Mouse (Mus musculus) hindlimb bud, embryonic 11.5 days (tissue): Measurements from ENCODE around the gene Prr5l.

Experiments used
- DNase-seq: peaks from one replicate; pipeline ENCODE4 v3.0.0-alpha.2; 2012; ENCODE audit warnings: low read depth, low spot score; ENCODE audit errors: extremely low spot score

Gene Prr5l

DNA sequence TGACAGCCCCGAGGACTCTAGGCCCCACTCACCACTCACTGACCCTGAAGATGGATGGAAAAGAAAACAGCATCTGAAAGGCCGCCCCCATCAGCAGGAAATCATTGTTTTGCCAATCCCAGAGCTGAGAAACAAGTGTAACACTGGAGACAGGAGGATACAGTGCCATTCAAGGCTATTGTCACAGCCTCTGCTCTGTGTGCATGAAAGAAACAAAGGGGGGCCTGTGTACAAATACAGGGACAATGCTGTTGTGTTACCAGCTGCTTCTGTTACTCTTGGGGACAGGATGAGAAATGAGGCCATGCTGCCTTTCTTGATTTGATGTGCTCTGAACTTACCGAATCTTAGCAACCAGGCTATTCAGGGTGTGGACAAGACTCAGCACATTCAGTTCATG is at the start of gene Prr5l:
Gene Prr5l (minus strand): TSS at position 30 of the 400 bp plus-strand sequence.
- DNase-seq = no peak

DNA sequence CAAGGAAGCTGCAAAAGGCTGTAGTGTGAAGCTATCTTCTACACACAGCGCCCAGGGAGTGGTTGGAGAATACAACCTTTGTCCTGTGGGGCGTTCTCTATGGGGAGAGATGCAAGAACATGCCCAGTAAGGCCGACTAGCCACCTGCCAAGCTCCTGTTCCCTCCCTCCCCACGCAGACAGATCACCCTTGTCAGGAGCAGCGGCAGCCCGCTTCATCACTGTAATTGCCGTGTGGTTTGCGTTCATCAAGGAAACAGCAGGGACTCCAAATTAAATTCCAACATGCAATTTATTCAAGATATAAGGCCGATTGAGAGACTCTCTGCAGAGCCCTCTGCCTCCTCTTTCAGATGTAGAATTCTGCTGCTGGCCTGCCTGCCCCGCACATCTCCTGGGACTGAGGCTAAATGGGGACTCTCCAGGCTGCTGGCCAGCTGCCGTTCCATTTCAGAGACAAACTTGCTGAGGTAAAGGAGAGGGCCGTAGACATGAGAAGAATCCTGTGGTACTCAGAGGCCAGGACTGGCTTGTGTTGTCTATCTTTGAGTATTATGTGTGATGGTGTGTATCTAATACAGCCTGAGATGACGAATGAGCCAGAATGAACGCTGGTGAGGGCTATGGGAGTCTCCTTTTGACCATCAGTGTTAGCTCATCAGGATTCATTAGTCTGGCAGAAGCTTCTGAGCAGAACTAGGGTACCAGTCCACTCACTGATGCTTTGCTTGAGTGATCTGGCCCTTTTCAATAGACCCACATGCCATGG is 49.5 kb upstream of the Prr5l start:
- no peak for DNase-seq

DNA sequence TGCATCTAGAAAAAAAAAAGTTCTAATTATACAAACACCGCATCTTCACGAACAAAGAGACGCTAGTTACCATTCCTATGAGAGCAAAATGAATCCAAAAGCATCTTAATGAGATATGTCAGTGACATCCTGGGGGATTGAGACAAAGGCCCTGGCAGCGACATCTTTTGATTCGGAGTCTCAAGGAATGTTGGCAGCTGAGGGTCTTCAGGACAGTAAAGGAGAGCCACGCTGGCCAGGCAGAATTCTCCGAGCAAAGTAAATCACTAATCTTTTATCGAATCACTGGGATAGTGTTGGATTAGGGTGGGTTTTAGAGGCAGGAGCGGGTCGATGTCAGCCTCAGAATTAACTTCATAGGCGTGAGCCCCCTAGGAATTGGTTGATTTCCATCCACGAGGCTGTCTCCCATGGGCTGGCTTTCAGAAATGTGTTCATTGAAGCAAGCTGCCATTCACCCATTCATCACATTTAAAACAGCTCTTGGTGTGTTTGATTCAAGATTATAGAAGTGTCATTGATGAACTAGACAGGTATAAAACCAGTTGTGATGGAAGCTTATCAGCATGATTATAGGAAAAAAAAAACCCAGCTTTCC is 42.9 kb upstream of the Prr5l start:
- DNase-seq = no peak

DNA sequence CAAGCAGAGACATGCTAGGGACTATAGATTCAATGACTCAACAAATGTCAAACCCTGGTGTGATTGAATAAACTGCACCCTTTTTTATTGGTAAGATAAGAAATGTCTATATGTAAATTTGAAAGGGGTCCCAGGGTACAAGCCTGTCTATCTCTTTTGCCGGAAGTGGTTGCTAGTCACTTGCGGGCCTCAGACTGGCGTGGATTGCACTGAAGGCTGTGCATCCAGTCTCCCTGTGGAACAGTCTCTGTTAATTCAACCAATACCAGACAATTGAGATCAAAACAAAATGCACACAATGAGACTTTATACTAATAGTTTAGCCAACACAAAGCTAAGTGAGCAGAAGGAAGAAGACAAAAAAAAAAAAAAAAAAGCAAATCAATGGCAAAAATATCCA is 42.4 kb upstream of the Prr5l start:
- DNase-seq = no peak

DNA sequence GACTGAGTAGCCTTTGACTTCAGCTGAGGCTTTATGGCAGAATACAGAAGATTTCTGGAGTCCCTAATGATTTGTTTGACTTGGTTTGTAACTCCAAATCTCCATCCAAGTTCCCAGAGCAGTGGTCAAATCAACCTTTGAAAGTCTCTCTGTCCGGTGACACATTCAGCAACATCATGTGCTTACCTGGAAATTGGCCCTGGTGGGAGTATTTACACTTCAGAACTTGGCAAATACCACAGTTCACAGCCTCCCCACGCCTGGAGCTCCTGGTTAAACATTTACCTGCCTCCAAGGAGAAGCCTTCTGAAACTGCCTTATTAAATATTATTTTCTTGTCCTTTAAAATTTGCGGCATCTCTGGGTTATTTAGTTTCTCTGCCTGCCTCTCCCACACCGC is 40.4 kb upstream of the Prr5l start:
- no peak for DNase-seq

GRCm38 (mm10) chr2:101922302-101922701 is 39.5 kb upstream of the Prr5l start:
- no peak for DNase-seq

- no peak for DNase-seq
These were observed 37.3 kb upstream of the Prr5l start for GRCm38 (mm10) chr2:101920136-101920554.

DNA sequence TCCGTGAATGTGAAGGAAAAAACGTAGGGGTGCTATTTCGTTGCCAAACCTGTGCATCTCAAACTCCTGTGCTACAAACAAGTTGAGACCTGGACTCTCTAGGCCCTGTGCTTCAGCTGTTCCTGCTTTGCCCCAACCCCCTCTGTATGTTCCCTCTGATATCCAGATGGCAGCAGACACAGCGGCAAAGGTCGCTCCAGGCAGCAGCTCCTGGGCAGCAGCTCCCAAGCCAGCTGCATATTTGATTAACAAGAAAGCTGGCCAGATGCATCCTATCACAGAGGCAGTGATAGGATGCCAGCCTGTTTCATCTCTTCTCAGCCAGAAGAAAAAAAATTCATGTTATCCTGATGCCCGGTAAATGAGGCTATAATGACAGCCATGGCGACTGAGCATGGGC is 35.7 kb upstream of the Prr5l start:
- no peak for DNase-seq

GRCm38 (mm10) chr2:101909326-101910080 is 26.7 kb upstream of the Prr5l start:
- no peak for DNase-seq

- DNase-seq = no peak
These were observed 25.9 kb upstream of the Prr5l start for GRCm38 (mm10) chr2:101908773-101909172.

DNA sequence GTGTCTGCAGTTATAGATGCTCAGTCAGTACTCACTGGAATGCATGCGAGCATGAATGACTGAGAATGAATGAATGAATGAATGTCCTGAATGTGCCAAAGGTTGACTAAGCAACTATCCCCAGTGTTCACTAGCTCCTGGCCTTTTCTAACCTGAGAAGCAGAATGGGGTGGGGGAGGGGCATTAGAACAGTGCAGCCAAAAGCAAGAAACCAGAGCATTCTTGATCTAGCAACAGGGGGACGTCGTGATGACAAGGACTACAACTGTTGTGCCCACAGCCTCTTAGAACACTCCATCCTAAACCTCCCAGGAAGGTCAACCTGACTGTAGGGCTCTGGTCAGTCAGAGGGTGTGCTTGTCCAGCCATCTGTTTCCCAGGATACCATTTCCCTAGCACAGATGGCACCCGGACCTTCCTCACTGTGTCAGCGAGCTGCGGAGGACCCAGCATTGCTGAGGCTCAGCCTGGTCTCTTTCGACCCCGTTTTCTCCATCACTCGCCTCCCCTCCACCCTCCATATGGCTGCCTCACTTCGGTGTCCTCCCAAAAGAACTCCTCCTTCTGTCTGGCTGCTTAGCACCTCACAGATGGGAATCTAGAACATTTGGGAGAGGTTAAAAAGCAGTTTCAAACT is 24.7 kb upstream of the Prr5l start:
- no peak for DNase-seq

DNA sequence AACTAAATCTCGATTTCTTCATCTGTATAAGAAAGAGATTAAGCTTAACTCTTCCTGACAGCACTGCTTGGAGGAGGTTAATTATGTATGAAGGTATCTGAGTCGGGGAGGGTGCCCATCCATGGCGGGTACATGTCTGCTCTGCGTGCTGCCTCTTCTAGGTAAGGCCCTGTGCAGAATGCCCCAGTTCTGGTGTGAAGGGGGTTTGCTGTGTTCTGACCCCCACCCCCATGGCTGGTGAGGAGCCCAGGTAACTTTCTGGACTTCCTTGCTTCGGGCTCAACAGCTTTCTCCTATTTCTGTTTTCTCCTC is 23.5 kb upstream of the Prr5l start:
- no peak for DNase-seq

GRCm38 (mm10) chr2:101905534-101906378 is 22.9 kb upstream of the Prr5l start:
- peak; percentile 92 for DNase-seq

DNA sequence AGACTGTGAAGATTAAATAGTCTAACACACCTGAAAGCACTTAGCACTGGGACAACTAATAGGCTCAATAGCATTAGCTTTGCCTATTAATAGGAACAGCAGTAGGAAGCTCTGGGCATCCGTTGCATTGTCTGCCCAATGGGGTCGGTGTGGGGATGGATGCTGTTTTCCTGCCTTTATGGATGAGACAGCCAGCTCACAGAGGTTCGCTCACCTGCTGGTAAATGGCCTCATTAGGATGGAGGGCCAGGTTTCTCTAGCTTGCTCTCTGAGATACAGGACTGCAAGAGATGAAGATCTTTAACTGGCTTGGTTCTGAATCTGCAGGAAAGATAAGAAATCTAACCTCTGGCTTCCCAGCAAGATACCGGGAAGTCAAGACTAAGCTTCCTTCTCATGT is 19.4 kb upstream of the Prr5l start:
- DNase-seq = no peak

DNA sequence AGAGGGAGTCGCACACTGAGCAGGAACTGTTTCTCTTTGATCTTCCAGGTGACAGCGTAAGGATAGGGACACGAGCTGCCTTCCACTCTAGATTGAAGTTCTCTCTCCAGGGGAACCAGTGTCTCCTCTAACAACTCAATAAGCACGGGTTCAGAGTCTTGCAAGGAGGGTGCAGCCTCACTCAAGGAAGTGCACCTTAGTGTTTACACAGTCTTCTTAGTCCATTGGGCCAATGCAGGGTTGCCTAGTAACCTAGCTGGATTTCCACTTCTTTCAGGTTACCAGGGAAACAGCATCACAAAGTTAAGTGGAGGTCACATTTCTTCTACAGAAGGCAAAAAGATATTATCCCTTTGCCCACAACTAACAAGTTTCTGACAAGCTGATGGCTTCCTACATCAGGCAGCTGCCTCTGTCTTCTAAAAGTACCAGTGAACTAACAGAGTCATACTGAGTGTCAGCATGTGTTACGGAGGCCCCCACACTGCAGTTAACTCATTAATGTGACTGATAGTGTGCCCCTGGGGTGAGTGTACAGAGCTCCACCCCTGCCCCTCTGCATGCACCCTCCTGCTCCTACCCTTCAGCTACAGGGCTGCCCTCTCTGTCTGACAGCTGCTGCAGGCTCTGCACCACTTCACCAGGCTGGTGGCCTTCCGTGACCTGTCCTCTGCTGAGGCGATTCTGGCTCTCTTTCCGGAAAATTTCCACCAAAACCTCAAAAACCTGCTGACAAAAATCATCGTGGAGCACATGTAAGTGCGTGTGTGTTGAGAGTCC is 13.8 kb upstream of the Prr5l start:
- no peak for DNase-seq

DNA sequence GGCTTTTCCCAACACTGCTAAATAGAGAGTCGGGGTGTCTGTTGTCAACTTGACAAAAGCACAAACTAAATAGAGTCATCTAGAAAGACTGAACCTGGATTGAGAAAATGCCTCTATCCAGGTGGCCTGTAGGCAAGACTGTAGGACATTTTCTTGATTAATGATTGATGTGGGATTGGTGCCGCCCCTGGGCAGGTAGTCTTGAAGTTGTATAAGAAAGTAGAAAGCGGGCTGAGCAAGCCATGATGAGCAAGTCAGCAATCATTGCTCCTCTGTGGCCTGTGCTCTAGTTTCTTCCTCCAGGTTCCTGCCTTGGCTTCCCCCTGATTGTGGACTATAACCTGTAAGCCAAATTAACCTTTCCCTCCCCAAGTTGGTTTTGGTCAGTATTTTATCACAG is 11.3 kb upstream of the Prr5l start:
- DNase-seq = no peak

GRCm38 (mm10) chr2:101891143-101891542 is 8.3 kb upstream of the Prr5l start:
- DNase-seq = no peak

DNA sequence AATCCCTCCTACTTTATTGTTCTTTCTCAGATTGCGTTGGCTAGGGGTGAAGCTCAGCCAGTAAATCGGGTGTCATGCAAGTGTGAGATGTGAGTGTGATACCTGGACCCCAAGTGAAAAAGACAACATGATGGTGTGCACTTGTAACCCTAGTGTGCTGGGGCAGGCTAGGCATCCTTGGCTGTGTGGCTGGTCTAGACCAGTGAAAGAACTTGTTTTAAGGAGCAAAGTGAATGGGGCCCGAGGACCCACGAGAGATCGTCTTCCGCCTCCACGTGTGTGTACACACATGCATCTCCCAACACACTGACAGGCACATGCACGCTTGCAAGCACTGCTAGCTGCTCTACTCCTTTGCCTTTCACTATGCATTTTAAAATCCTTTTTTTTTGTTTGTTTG is 6.1 kb upstream of the Prr5l start:
- no peak for DNase-seq

- peak; percentile 61 for DNase-seq
These were observed 3.1 kb upstream of the Prr5l start, which contains the start of gene Commd9 for GRCm38 (mm10) chr2:101885768-101886438. Gene Commd9, plus strand, starts transcription at chr2:101886247.
